Mouse (Mus musculus) spleen, adult 2 months (tissue): ENCODE results near the gene Dnpep.

Experiments
- CTCF ChIP-seq: fragments of 200-500 bp; IDR thresholded peaks from 2 replicates; pipeline ENCODE4 v1.5.1; 2011; ENCODE audit warnings: mild to moderate bottlenecking, inconsistent platforms; ENCODE audit not compliant: insufficient read depth, insufficient read length, insufficient replicate concordance; ENCODE audit errors: extremely low read depth
- POLR2A ChIP-seq: fragments of 200-500 bp; IDR thresholded peaks from 2 replicates; pipeline ENCODE4 v1.6.1; 2011; ENCODE audit warnings: low read depth, low read length, inconsistent platforms

DNA sequence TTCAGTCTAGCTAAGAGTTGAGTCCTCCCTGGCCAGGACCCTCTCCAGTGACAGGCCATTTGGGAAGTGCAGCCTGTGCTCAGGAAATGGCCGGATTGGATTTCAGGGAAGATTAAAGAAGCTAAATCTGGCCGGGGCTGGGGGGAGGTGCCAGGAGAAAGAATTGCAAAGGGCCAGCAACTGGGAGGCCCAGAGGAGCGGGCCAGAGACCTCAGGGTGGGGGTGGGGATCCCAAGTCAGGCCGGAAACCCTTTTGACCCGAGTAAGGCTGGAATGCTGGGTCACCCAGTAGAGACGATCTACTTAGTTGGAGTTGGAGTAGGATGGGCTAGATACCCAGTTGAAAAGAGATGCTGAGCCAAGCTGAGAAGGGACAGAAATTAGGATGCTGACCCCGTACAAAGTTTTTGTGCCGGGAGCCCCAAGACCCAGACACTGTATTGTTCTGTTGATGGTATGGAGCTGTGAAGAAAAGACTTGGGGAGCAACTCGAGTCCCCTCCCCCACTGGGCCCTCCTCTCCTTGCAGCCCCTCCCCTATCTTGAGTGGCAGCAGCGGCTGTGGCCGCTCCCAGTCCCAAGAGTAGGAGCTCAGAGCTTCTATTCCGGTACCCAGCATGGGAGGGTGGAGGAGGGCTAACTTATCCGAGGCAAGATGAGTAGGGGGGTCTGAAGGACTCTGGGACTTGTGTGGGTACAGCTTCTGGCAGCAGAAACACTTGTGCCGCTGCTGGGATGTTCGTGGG is 26.7 kb upstream of the Dnpep start:
- TF ChIP-seq POLR2A (no peak), CTCF (no peak)
